Comparison of ENCODE assay signal across 19 mouse cellular contexts in genomic region chr17:10661294-10661693, GRCm38 (mm10).
"Had no signal": no experiment of that assay in that cellular context is flagged by ENCODE, and none has a peak within 500 bp of the region (broad histone marks: within the 10 kb centered on the region; RNA-seq: fewer than 3 reads in every experiment).

No protein-coding gene starts in this region.

- H3K4me3 ChIP-seq: intestine, embryonic 15.5 days; kidney, embryonic 15.5 days; liver, embryonic 13.5 days; midbrain, embryonic 12.5 days; midbrain, embryonic 15.5 days; neural tube, embryonic 12.5 days; neural tube, embryonic 15.5 days; stomach, embryonic 15.5 days had no signal

- H3K27ac ChIP-seq: intestine, embryonic 15.5 days; kidney, embryonic 15.5 days; liver, embryonic 13.5 days; macrophage; midbrain, embryonic 12.5 days; midbrain, embryonic 15.5 days; neural tube, embryonic 12.5 days; neural tube, embryonic 15.5 days; stomach, embryonic 15.5 days had no signal

- DNase-seq: kidney, adult 11 months; kidney, adult 8-10 months; kidney, postnatal 10 days; kidney, postnatal 36 days; liver, embryonic 13.5 days; lung, adult 2 months; lung, postnatal 14 days; right cerebral cortex, postnatal 14 days; spleen, adult 18-20 months; thymus, adult 18-20 months; thymus, postnatal 36 days had no signal
